Mouse (Mus musculus): Measurements from ENCODE around the gene Map4k4. TPM values are rescaled to one million over a fixed set of nuclear protein-coding genes. Genes with fewer than 3 reads are reported as not detected.

The Map4k4 gene
- total and polyA plus RNA-seq, 3 experiments = 0.04 to 0.21 TPM; not detected in 1

DNA sequence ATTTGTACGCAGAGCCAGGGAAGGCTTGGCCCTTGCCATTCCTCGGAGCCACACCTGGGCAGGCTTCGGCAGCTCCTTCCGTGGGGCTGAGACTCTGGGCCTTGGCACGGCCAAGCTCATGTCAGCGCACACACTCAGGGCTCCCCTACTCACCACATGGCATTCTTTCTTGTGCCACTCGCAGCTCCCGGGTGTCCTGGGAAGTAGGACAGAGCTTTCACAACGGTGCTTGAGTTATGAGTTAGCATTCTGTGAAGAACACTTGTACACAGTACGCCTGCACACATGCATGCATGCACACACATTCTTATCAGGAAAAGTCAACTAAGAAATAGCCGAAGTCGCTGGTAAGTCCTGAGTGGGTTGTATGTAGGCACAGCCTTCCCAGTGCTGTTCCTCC, 38.7 kb downstream of the Map4k4 start:
- Histone ChIP-seq H3K4me3 (ENCODE audit: control insufficient read depth in 1 of 2, insufficient read depth in 1 of 2, low read depth in 2 of 2, low read length in 2 of 2) (no peak overlapping the region), H3K27ac (ENCODE audit: control insufficient read depth, low read depth, low read length) (no peak overlapping the region), H3K4me1 (ENCODE audit: control insufficient read depth in 1 of 2, insufficient read depth in 2 of 2, low read length in 2 of 2) (no peaks in the 10 kb centered on the region), H3K27me3 (ENCODE audit: control insufficient read depth in 1 of 2, insufficient read depth in 2 of 2, low read length in 2 of 2) (peaks cover 0 to 8% of the 10 kb centered on the region in 2 experiments; a peak in 3 of 4 replicates), H3K36me3 (ENCODE audit: control insufficient read depth in 1 of 2, insufficient read depth in 2 of 2, low read length in 2 of 2) (no peaks in the 10 kb centered on the region), H3K9ac (ENCODE audit: control insufficient read depth, low read depth, low read length, poor library complexity, severe bottlenecking) (no peak overlapping the region), H3K79me2 (ENCODE audit: control insufficient read depth, insufficient read depth, low read length, poor library complexity) (no peaks in the 10 kb centered on the region), H3K9me3 (replicated peaks; ENCODE audit: insufficient read depth, low read length) (no peaks in the 10 kb centered on the region)
- no peak for DNase-seq (ENCODE audit: low read depth, low spot score)
- TF ChIP-seq CHD1 (IDR thresholded peaks at IDR 0.05; ENCODE audit: low read depth, low read length) = no peak
- TF ChIP-seq BHLHE40 (IDR thresholded peaks at IDR 0.05; ENCODE audit: borderline replicate concordance, low read depth, low read length) = no peak
- TF ChIP-seq GATA1 (IDR thresholded peaks at IDR 0.05; ENCODE audit: low read depth, low read length) = no peak
- TF ChIP-seq SMC3 (IDR thresholded peaks at IDR 0.05; ENCODE audit: low read depth, low read length) = no peak

DNA sequence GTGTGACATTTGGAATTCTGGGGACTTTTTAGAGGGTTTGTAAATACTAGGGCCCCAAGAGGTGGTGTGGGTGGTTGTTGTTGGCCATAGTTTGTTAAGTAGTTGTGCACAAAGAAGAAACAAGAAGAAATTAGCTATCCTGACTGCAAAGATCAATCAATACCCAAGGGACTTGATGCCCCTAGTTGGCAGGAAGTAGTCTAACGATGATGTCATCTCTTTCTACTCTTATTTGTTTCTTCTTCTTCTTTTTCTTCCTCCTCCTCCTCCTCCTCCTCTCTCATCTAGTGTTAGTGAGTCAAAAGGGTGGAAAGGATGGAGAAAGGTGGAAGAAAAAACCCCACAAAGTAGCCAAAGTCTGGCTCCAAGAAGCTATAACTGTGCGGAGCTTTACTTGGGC, 39.6 kb downstream of the Map4k4 start:
- H3K4me3 ChIP-seq (ENCODE audit: control insufficient read depth in 1 of 2, insufficient read depth in 1 of 2, low read depth in 2 of 2, low read length in 2 of 2) = no peak overlapping the region
- no peaks in the 10 kb centered on the region for H3K36me3 ChIP-seq (ENCODE audit: control insufficient read depth in 1 of 2, insufficient read depth in 2 of 2, low read length in 2 of 2)
- H3K4me1 ChIP-seq (ENCODE audit: control insufficient read depth in 1 of 2, insufficient read depth in 2 of 2, low read length in 2 of 2) = no peaks in the 10 kb centered on the region
- no peak overlapping the region for H3K27ac ChIP-seq (ENCODE audit: control insufficient read depth, low read depth, low read length)
- no peak for DNase-seq (ENCODE audit: low read depth, low spot score)
- no peaks in the 10 kb centered on the region for H3K79me2 ChIP-seq (ENCODE audit: control insufficient read depth, insufficient read depth, low read length, poor library complexity)
- no peaks in the 10 kb centered on the region for H3K9me3 ChIP-seq (replicated peaks; ENCODE audit: insufficient read depth, low read length)
- TF ChIP-seq CTCF (IDR thresholded peaks at IDR 0.05 in 2 of 3, conservative IDR thresholded peaks at IDR 0.05 in 1 of 3; ENCODE audit: control insufficient read depth in 1 of 3, insufficient read depth in 1 of 3, low read depth in 2 of 3, low read length in 3 of 3, poor library complexity in 1 of 3, severe bottlenecking in 1 of 3) (no peak), POLR2AphosphoS2 (IDR thresholded peaks at IDR 0.05; ENCODE audit: low read length) (no peak), MAZ (IDR thresholded peaks at IDR 0.05; ENCODE audit: low read depth, low read length) (no peak)
- H3K27me3 ChIP-seq (ENCODE audit: control insufficient read depth in 1 of 2, insufficient read depth in 2 of 2, low read length in 2 of 2) = peaks cover 0 to 10% of the 10 kb centered on the region in 2 experiments; a peak in 3 of 4 replicates
- H3K9ac ChIP-seq (ENCODE audit: control insufficient read depth, low read depth, low read length, poor library complexity, severe bottlenecking) = no peak overlapping the region

DNA sequence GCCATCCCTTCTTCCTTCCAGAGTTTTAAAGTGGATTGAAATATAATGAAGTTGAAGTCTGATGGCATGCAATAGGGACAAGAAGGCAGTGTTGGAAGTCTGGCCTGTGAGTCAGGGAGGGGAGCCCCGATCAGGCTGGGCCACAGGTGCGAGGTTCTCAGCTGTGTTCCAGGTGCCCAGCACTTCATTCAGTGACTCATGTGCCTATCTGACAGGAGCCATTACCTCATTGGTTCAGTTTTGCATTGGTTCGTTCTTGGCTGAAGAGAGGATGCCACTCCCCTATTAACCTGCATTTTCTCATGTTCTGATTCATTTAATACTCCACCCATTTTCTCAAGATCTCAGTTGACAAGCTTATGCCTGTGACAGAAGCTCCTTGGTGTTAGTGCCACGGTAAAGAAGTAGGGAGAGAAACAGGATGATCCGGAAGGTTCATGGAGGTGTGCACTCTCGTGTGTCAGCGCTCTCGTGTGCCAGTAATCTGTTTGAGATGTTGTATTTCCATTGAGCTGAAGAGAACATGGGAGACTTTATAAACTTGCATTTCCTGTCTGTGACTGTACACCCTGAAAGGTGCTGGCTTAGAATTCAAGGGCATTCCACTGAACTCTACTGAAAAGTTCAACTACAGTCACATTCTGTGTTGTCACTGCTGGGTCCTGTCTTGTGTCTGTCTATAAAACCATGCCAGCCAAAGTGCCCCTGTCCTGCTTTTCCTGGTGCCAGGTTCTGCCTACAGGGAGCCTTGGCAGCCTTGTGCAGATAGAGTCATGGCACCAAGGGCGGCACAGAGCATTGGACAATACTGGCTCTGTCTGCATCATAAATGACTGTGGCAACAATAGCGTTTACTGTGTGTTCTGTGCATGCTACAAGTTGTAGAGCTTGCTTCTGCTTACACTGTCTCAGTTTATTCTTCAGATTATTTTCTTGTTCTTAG, 40.8 kb downstream of the Map4k4 start:
- no peak for TF ChIP-seq POLR2AphosphoS2 (IDR thresholded peaks at IDR 0.05; ENCODE audit: low read length)
- TF ChIP-seq CTCF (IDR thresholded peaks at IDR 0.05 in 2 of 3, conservative IDR thresholded peaks at IDR 0.05 in 1 of 3; ENCODE audit: control insufficient read depth in 1 of 3, insufficient read depth in 1 of 3, low read depth in 2 of 3, low read length in 3 of 3, poor library complexity in 1 of 3, severe bottlenecking in 1 of 3) = no peak
- no peak for TF ChIP-seq HCFC1 (IDR thresholded peaks at IDR 0.05; ENCODE audit: low read depth, low read length)
- no peak for TF ChIP-seq MEF2A (IDR thresholded peaks at IDR 0.05; ENCODE audit: extremely low read depth, insufficient replicate concordance, low read depth, low read length, poor library complexity, severe bottlenecking)
- TF ChIP-seq CHD1 (IDR thresholded peaks at IDR 0.05; ENCODE audit: low read depth, low read length) = no peak
- no peak for TF ChIP-seq EP300 (IDR thresholded peaks at IDR 0.05; ENCODE audit: low read depth in 1 of 2, low read length in 2 of 2)
- no peak for TF ChIP-seq JUND (IDR thresholded peaks at IDR 0.05; ENCODE audit: low read depth, low read length)
- no peak for TF ChIP-seq UBTF (IDR thresholded peaks at IDR 0.05; ENCODE audit: borderline replicate concordance, insufficient read depth, low read depth, low read length)
- no peak for TF ChIP-seq ZNF384 (IDR thresholded peaks at IDR 0.05; ENCODE audit: low read depth, low read length)
- TF ChIP-seq GATA1 (IDR thresholded peaks at IDR 0.05; ENCODE audit: low read depth, low read length) = no peak
- TF ChIP-seq CHD2 (IDR thresholded peaks at IDR 0.05; ENCODE audit: low read length) = no peak
- TF ChIP-seq USF2 (IDR thresholded peaks at IDR 0.05; ENCODE audit: borderline replicate concordance in 1 of 2, insufficient read depth in 1 of 2, low read depth in 1 of 2, low read length in 2 of 2) = no peak
- TF ChIP-seq GABPA (IDR thresholded peaks at IDR 0.05; ENCODE audit: low read depth, low read length) = no peak
- TF ChIP-seq ZKSCAN1 (IDR thresholded peaks at IDR 0.05; ENCODE audit: low read depth, low read length) = no peak
- no peak for TF ChIP-seq MAZ (IDR thresholded peaks at IDR 0.05; ENCODE audit: low read depth, low read length)
- TF ChIP-seq ELF1 (IDR thresholded peaks at IDR 0.05; ENCODE audit: low read depth, low read length) = no peak
- no peak for TF ChIP-seq SIN3A (IDR thresholded peaks at IDR 0.05; ENCODE audit: low read length)
- TF ChIP-seq RAD21 (IDR thresholded peaks at IDR 0.05; ENCODE audit: low read depth, low read length) = no peak
- DNase-seq (ENCODE audit: low read depth, low spot score) = no peak
- H3K4me1 ChIP-seq (ENCODE audit: control insufficient read depth in 1 of 2, insufficient read depth in 2 of 2, low read length in 2 of 2) = no peaks in the 10 kb centered on the region
- no peaks in the 10 kb centered on the region for H3K36me3 ChIP-seq (ENCODE audit: control insufficient read depth in 1 of 2, insufficient read depth in 2 of 2, low read length in 2 of 2)
- H3K79me2 ChIP-seq (ENCODE audit: control insufficient read depth, insufficient read depth, low read length, poor library complexity) = no peaks in the 10 kb centered on the region
- no peaks in the 10 kb centered on the region for H3K9me3 ChIP-seq (replicated peaks; ENCODE audit: insufficient read depth, low read length)
- H3K27me3 ChIP-seq (ENCODE audit: control insufficient read depth in 1 of 2, insufficient read depth in 2 of 2, low read length in 2 of 2) = peaks cover 0 to 10% of the 10 kb centered on the region in 2 experiments; a peak in 3 of 4 replicates
- H3K4me3 ChIP-seq (ENCODE audit: control insufficient read depth in 1 of 2, insufficient read depth in 1 of 2, low read depth in 2 of 2, low read length in 2 of 2) = no peak overlapping the region
- no peak overlapping the region for H3K27ac ChIP-seq (ENCODE audit: control insufficient read depth, low read depth, low read length)
- H3K9ac ChIP-seq (ENCODE audit: control insufficient read depth, low read depth, low read length, poor library complexity, severe bottlenecking) = no peak overlapping the region

Data from MEL (cell line).